In the genomic region with DNA sequence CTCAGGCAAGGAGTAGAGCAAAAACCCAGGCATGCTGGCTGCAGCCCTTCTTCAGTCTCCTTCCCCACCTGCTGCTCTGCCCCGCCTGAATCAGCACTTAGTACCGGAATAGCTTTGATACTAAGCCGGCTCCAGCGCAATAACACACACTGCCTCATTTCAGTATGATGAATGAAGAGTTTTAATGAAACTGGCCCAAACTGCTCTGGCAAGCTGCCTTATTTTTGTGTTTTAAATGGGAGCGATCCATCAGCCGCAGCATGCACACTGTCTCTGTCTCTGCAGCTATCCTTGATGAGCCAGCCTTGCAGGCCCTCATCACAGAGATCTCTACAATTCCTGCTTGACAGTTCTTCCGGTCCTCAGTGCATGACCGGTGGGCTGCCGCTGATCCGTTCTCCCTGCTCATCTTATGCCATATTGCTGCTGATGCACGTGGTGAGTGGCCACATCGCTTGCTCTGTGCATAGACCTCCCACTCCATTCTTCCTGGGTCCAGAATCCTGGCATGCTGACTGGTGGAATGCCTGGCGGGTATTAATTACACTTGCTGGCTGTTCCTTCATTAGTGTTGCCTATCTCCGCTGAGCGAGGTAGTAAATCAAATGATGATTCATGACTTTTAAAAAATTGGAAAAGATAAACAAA, we compare ENCODE assay signal across 13 mouse cellular contexts.
DNase-seq lines count a peak whose midpoint lies in the region; ATAC-seq and TF ChIP-seq lines count a peak whose summit lies in the region.
"Had no signal": no experiment of that assay in that cellular context is flagged by ENCODE, and none has a peak within 500 bp of the region (broad histone marks: within the 10 kb centered on the region; RNA-seq: fewer than 3 reads in every experiment).

No protein-coding gene starts in this region.

- no peak for TF ChIP-seq CTCF in forebrain, postnatal 0 days (IDR thresholded peaks at IDR 0.05; ENCODE audit: low read depth)
- no peak for TF ChIP-seq CTCF in thymus, adult 2 months (IDR thresholded peaks at IDR 0.05; ENCODE audit: borderline replicate concordance, control insufficient read depth, extremely low read depth, insufficient read depth, low read length, poor library complexity)

- no peaks in the 10 kb centered on the region for H3K9me3 ChIP-seq in forebrain, postnatal 0 days (ENCODE audit: low read length)
- H3K9me3 ChIP-seq in neural tube, embryonic 15.5 days (replicated peaks), result no peaks in the 10 kb centered on the region
- H3K9me3 ChIP-seq: heart, embryonic 10.5 days; limb, embryonic 15.5 days had no signal

- H3K9ac ChIP-seq in forebrain, postnatal 0 days, result no peak overlapping the region
- no peak overlapping the region for H3K9ac ChIP-seq in neural tube, embryonic 15.5 days (replicated peaks)
- H3K9ac ChIP-seq: limb, embryonic 15.5 days had no signal

- H3K4me1 ChIP-seq in forebrain, postnatal 0 days (ENCODE audit: insufficient read depth), result no peaks in the 10 kb centered on the region
- H3K4me1 ChIP-seq in neural tube, embryonic 15.5 days, result 0 out of 2 replicates have a peak, but pooled peaks cover 7% of the 10 kb centered on the region
- H3K4me1 ChIP-seq in thymus, adult 2 months (replicated peaks; ENCODE audit: control insufficient read depth, insufficient read depth, low read length), result no peaks in the 10 kb centered on the region
- H3K4me1 ChIP-seq: heart, embryonic 10.5 days; limb, embryonic 15.5 days had no signal

- no peak for TF ChIP-seq POLR2A in thymus, adult 2 months (IDR thresholded peaks at IDR 0.05; ENCODE audit: control insufficient read depth, extremely low read depth, insufficient read depth, low read length, poor library complexity)

- H3K4me3 ChIP-seq in forebrain, postnatal 0 days (ENCODE audit: low read depth, low read length), result no peak overlapping the region
- H3K4me3 ChIP-seq in neural tube, embryonic 15.5 days (replicated peaks), result no peak overlapping the region
- H3K4me3 ChIP-seq in thymus, adult 2 months (ENCODE audit: control insufficient read depth, insufficient read depth, low read length), result no peak overlapping the region
- H3K4me3 ChIP-seq: heart, embryonic 10.5 days; limb, embryonic 15.5 days had no signal

- ATAC-seq in forebrain, postnatal 0 days, result 0 out of 2 replicates have a peak, but pooled peaks have one; percentile 10
- ATAC-seq in neural tube, embryonic 15.5 days (ENCODE audit: low FRiP score), result peak; percentile 50; the same call in 1 of the 2 replicates

- no peaks in the 10 kb centered on the region for H3K36me3 ChIP-seq in forebrain, postnatal 0 days (ENCODE audit: insufficient read depth)
- no peaks in the 10 kb centered on the region for H3K36me3 ChIP-seq in neural tube, embryonic 15.5 days
- H3K36me3 ChIP-seq in thymus, adult 2 months (ENCODE audit: control insufficient read depth, insufficient read depth, low read length), result no peaks in the 10 kb centered on the region
- H3K36me3 ChIP-seq: G1E; heart, embryonic 10.5 days; limb, embryonic 15.5 days had no signal

- DNase-seq in cerebellum, postnatal 10 days, result peak; percentile 33 to 39
- no peak for DNase-seq in cerebellum, adult 9-10 months
- DNase-seq in left cerebral cortex, adult 8-10 months (ENCODE audit: low spot score in 2 of 2), result peak; percentile 10 to 15
- DNase-seq in left cerebral cortex, adult 9 months (ENCODE audit: low spot score in 2 of 2), result no peak
- peak; percentile 49 for DNase-seq in forebrain, postnatal 0 days
- no peak for DNase-seq in adrenal gland, postnatal 10 days
- no peak for DNase-seq in thymus, adult 2 months
- DNase-seq: kidney, postnatal 10 days; thymus, adult 18-20 months had no signal

- 51% methylated on average over 15 of the region's 15 CpGs for WGBS in forebrain, postnatal 0 days
- WGBS in neural tube, embryonic 15.5 days, result 56% methylated on average over 15 of the region's 15 CpGs
- WGBS in thymus, adult 2 months, result 83% methylated on average over 15 of the region's 15 CpGs

- no peaks in the 10 kb centered on the region for H3K27me3 ChIP-seq in forebrain, postnatal 0 days (ENCODE audit: insufficient read depth, low read length)
- no peaks in the 10 kb centered on the region for H3K27me3 ChIP-seq in neural tube, embryonic 15.5 days (replicated peaks)
- no peaks in the 10 kb centered on the region for H3K27me3 ChIP-seq in thymus, adult 2 months (ENCODE audit: control insufficient read depth, insufficient read depth, low read length)
- H3K27me3 ChIP-seq: limb, embryonic 15.5 days had no signal

- H3K4me2 ChIP-seq in forebrain, postnatal 0 days (ENCODE audit: low read depth), result no peak overlapping the region
- no peak overlapping the region for H3K4me2 ChIP-seq in neural tube, embryonic 15.5 days
- H3K4me2 ChIP-seq: limb, embryonic 15.5 days had no signal

- H3K27ac ChIP-seq in forebrain, postnatal 0 days (ENCODE audit: low read depth, low read length), result no peak overlapping the region
- peak overlapping the region; percentile 62; the same call in 1 of the 2 replicates for H3K27ac ChIP-seq in neural tube, embryonic 15.5 days (replicated peaks)
- H3K27ac ChIP-seq in thymus, adult 2 months (ENCODE audit: control insufficient read depth, insufficient read depth, low read length), result no peak overlapping the region
- H3K27ac ChIP-seq: heart, embryonic 10.5 days; limb, embryonic 15.5 days had no signal

Comparison
In these comparisons a context has a peak if more than half of its experiments do, and no peak if none do; other contexts are left out.
1. DNase-seq: peak in cerebellum, postnatal 10 days (2 of 2), left cerebral cortex, adult 8-10 months (2 of 2) and forebrain, postnatal 0 days (single experiment); none in cerebellum, adult 9-10 months (single experiment), left cerebral cortex, adult 9 months (0 of 2), adrenal gland, postnatal 10 days (single experiment) and thymus, adult 2 months (single experiment).